Mouse (Mus musculus) heart, embryonic 14.5 days (tissue): ENCODE data around the gene 1700029H14Rik. TPM values are rescaled to one million over a fixed set of nuclear protein-coding genes. Genes with fewer than 3 reads are reported as not detected.
A peak's percentile ranks its signal among the peaks of the same experiment; 100 is the strongest.

Source experiments
- ATAC-seq: fragments of 200-750 bp; cut with Nextera tagmentation; 2 replicates; pipeline ENCODE4 v1.8.0; 2017; ENCODE audit warnings: low read depth, moderate TSS enrichment; ENCODE audit not compliant: insufficient number of reproducible peaks, insufficient read depth, low FRiP score
- H3K27ac ChIP-seq, 2 experiments: fragments of 200-500 bp in 1 of 2; fragments of 300-500 bp in 1 of 2; sonication (generic) in 1 of 2; replicated peaks in 1 of 2; 2 replicates each; pipeline ENCODE4 v1.5.1; 2012 to 2014; ENCODE audit warnings: low read depth in 2 of 2, low read length in 2 of 2, control low read depth in 1 of 2, mild to moderate bottlenecking in 1 of 2, mixed read lengths in 1 of 2; ENCODE audit not compliant: control insufficient read depth in 1 of 2, insufficient read depth in 1 of 2
- H3K27me3 ChIP-seq: fragments of 300-500 bp; sonication (generic); 2 replicates; pipeline ENCODE4 v1.6.1; 2014; ENCODE audit warnings: mild to moderate bottlenecking, low read length, control low read depth; ENCODE audit not compliant: control insufficient read depth, insufficient read depth
- H3K36me3 ChIP-seq: fragments of 300-500 bp; sonication (generic); 2 replicates; pipeline ENCODE4 v1.6.1; 2014; ENCODE audit warnings: mild to moderate bottlenecking, control low read depth, low read length, mixed read lengths; ENCODE audit not compliant: control insufficient read depth, insufficient read depth
- H3K4me1 ChIP-seq, 2 experiments: fragments of 200-500 bp in 1 of 2; fragments of 300-500 bp in 1 of 2; sonication (generic) in 1 of 2; 2 replicates each; pipeline ENCODE4 v1.6.1; 2012 to 2014; ENCODE audit warnings: low read length in 2 of 2, control low read depth in 1 of 2, mixed read lengths in 1 of 2; ENCODE audit not compliant: control insufficient read depth in 2 of 2, insufficient read depth in 2 of 2
- H3K4me2 ChIP-seq: fragments of 300-500 bp; sonication (generic); 2 replicates; pipeline ENCODE4 v1.6.1; 2014; ENCODE audit warnings: mild to moderate bottlenecking, low read length
- H3K4me3 ChIP-seq, 2 experiments: fragments of 200-500 bp in 1 of 2; fragments of 300-500 bp in 1 of 2; sonication (generic) in 1 of 2; 2 replicates each; pipeline ENCODE4 v1.5.1; 2012 to 2014; ENCODE audit warnings: low read length in 2 of 2, mild to moderate bottlenecking in 2 of 2, control low read depth in 1 of 2, low read depth in 1 of 2, moderate library complexity in 1 of 2; ENCODE audit not compliant: control insufficient read depth in 1 of 2, insufficient read depth in 1 of 2
- H3K9ac ChIP-seq: fragments of 300-500 bp; sonication (generic); 2 replicates; pipeline ENCODE4 v1.6.1; 2014; ENCODE audit warnings: mild to moderate bottlenecking, low read length
- H3K9me3 ChIP-seq: fragments of 300-500 bp; sonication (generic); 2 replicates; pipeline ENCODE4 v1.6.1; 2016; ENCODE audit warnings: low read length, control low read depth; ENCODE audit not compliant: control insufficient read depth
- WGBS: fragments of 180-500 bp; shearing (Covaris S2); extraction: QIAGEN DNeasy Blood & Tissue Kit; methylation state at CpG from one replicate; pipeline ENCODE4 v1.1.7; 2014; 5-methylcytosine and 5-hydroxymethylcytosine counted together
- polyA plus RNA-seq: library from polyadenylated mRNA; unstranded; fragments of >200 nt; fragmentation: Nextera tagmentation; extraction: Ambion mirVana; gene quantifications from 2 replicates; pipeline ENCODE4 v1.2.1, GENCODE M21; 2014

The 1700029H14Rik gene
- polyA plus RNA-seq, 1 experiment from 2014 or later, result not detected

GRCm38 (mm10) chr8:13530941-13531340 lies 31.3 kb downstream of the 1700029H14Rik start:
- H3K36me3 ChIP-seq, result no peaks in the 10 kb centered on the region
- H3K27me3 ChIP-seq, result peaks cover 3% of the 10 kb centered on the region; the same call in 1 of the 2 replicates
- H3K9me3 ChIP-seq, result peaks cover 4% of the 10 kb centered on the region; the same call in 1 of the 2 replicates
- 6% methylated on average over 5 of the region's 5 CpGs for WGBS
- no peak overlapping the region for H3K4me3 ChIP-seq
- H3K4me1 ChIP-seq, result peaks cover 39 to 41% of the 10 kb centered on the region in 2 experiments
- ATAC-seq, result peak; percentile 76
- H3K4me2 ChIP-seq, result peak overlapping the region; percentile 38; the same call in 1 of the 2 replicates
- H3K27ac ChIP-seq, result peak overlapping the region; percentile 63 to 73
- no peak overlapping the region for H3K9ac ChIP-seq

- Histone ChIP-seq H3K9ac (no peak overlapping the region), H3K27me3 (peaks cover 3% of the 10 kb centered on the region; the same call in 1 of the 2 replicates), H3K4me1 (peaks cover 39 to 41% of the 10 kb centered on the region in 2 experiments), H3K27ac (peak overlapping the region; percentile 20 to 73), H3K9me3 (peaks cover 4% of the 10 kb centered on the region; the same call in 1 of the 2 replicates), H3K4me2 (peak overlapping the region; percentile 38; the same call in 1 of the 2 replicates), H3K36me3 (no peaks in the 10 kb centered on the region), H3K4me3 (no peak overlapping the region)
- WGBS, result 80% methylated on average over 3 of the region's 3 CpGs
- ATAC-seq, result 0 out of 2 replicates have a peak, but pooled peaks have one; percentile 13
These were observed 31.9 kb downstream of the 1700029H14Rik start for GRCm38 (mm10) chr8:13530401-13530800.

GRCm38 (mm10) chr8:13529891-13530316 lies 32.4 kb downstream of the 1700029H14Rik start:
- WGBS, result 14% methylated on average over 7 of the region's 7 CpGs
- Histone ChIP-seq H3K27ac (peak overlapping the region; percentile 20 to 73), H3K27me3 (peaks cover 3% of the 10 kb centered on the region; the same call in 1 of the 2 replicates), H3K4me2 (0 out of 2 replicates have a peak overlapping the region, but pooled peaks have one; percentile 11), H3K36me3 (no peaks in the 10 kb centered on the region), H3K9me3 (peaks cover 4% of the 10 kb centered on the region; the same call in 1 of the 2 replicates), H3K9ac (no peak overlapping the region), H3K4me1 (peaks cover 39 to 41% of the 10 kb centered on the region in 2 experiments), H3K4me3 (no peak overlapping the region)
- ATAC-seq, result peak; percentile 63

- Histone ChIP-seq H3K4me3 (no peak overlapping the region), H3K27me3 (peaks cover 1% of the 10 kb centered on the region; the same call in 1 of the 2 replicates), H3K9me3 (peaks cover 4% of the 10 kb centered on the region; the same call in 1 of the 2 replicates), H3K27ac (peak overlapping the region; percentile 20 to 73), H3K4me2 (no peak overlapping the region), H3K4me1 (peaks cover 41 to 42% of the 10 kb centered on the region in 2 experiments), H3K36me3 (no peaks in the 10 kb centered on the region), H3K9ac (no peak overlapping the region)
- ATAC-seq, result no peak
- WGBS, result 51% methylated on average over 15 of the region's 15 CpGs
These were observed 33.0 kb downstream of the 1700029H14Rik start for GRCm38 (mm10) chr8:13529011-13529840.

- Histone ChIP-seq H3K27ac (no peak overlapping the region), H3K27me3 (no peaks in the 10 kb centered on the region), H3K4me3 (no peak overlapping the region), H3K4me2 (0 out of 2 replicates have a peak overlapping the region, but pooled peaks have one; percentile 6), H3K9me3 (no peaks in the 10 kb centered on the region), H3K4me1 (peaks cover 34 to 58% of the 10 kb centered on the region in 2 experiments), H3K36me3 (no peaks in the 10 kb centered on the region), H3K9ac (no peak overlapping the region)
- no peak for ATAC-seq
- 27% methylated on average over 7 of the region's 7 CpGs for WGBS
These were observed 40.9 kb downstream of the 1700029H14Rik start for GRCm38 (mm10) chr8:13521392-13521791.

GRCm38 (mm10) chr8:13520349-13520748 lies 41.9 kb downstream of the 1700029H14Rik start:
- no peak for ATAC-seq
- WGBS, result 67% methylated on average over 6 of the region's 6 CpGs

GRCm38 (mm10) chr8:13519503-13519902 lies 42.8 kb downstream of the 1700029H14Rik start:
- Histone ChIP-seq H3K9me3 (no peaks in the 10 kb centered on the region), H3K27me3 (no peaks in the 10 kb centered on the region), H3K36me3 (no peaks in the 10 kb centered on the region), H3K9ac (no peak overlapping the region), H3K4me3 (no peak overlapping the region), H3K4me1 (peaks cover 40 to 70% of the 10 kb centered on the region in 2 experiments), H3K27ac (no peak overlapping the region), H3K4me2 (no peak overlapping the region)
- no peak for ATAC-seq
- 37% methylated on average over 9 of the region's 9 CpGs for WGBS

More at GRCm38 (mm10) chr8:13520349-13520748, 41.9 kb downstream of the 1700029H14Rik start:
- Histone ChIP-seq H3K4me2 (no peak overlapping the region), H3K4me1 (peaks cover 41 to 68% of the 10 kb centered on the region in 2 experiments), H3K27me3 (no peaks in the 10 kb centered on the region), H3K4me3 (no peak overlapping the region), H3K36me3 (no peaks in the 10 kb centered on the region), H3K9me3 (no peaks in the 10 kb centered on the region), H3K9ac (no peak overlapping the region), H3K27ac (no peak overlapping the region)
